Mouse (Mus musculus) olfactory bulb, adult 2 months (tissue): ENCODE results near the gene Gpt2.

Source experiments
- CTCF ChIP-seq: fragments of 200-500 bp; IDR thresholded peaks from 2 replicates; pipeline ENCODE4 v1.5.1; 2012; ENCODE audit warnings: low read depth, mild to moderate bottlenecking, low read length, moderate library complexity; ENCODE audit not compliant: insufficient read depth
- POLR2A ChIP-seq: fragments of 200-500 bp; IDR thresholded peaks from 2 replicates; pipeline ENCODE4 v1.6.1; 2012; ENCODE audit warnings: mild to moderate bottlenecking, low read depth, low read length, moderate library complexity; ENCODE audit not compliant: insufficient read depth

GRCm38 (mm10) chr8:85459582-85459981 is 32.8 kb upstream of the Gpt2 start:
- TF ChIP-seq POLR2A (no peak), CTCF (no peak)
